Mouse (Mus musculus): Measurements from ENCODE around the gene Cln3.

- TF ChIP-seq CTCF (IDR thresholded peaks at IDR 0.05) (no peak), EP300 (IDR thresholded peaks at IDR 0.05) (no peak)
Measured at GRCm38 (mm10) chr7:126602650-126603049, 17.0 kb upstream of the Cln3 start.

Measured in lung, postnatal 0 days (tissue).